13 mouse cellular contexts compared by ENCODE assay signal in genomic region chr17:75349602-75350001, GRCm38 (mm10).
"Had no signal": no experiment of that assay in that cellular context is flagged by ENCODE, and none has a peak within 500 bp of the region (broad histone marks: within the 10 kb centered on the region; RNA-seq: fewer than 3 reads in every experiment).

No protein-coding gene starts in this region.

- DNase-seq: liver, postnatal 0 days; lung, adult 2 months; midbrain, embryonic 14.5 days; spleen, adult 18-20 months; thymus, adult 18-20 months; thymus, postnatal 14 days; thymus, postnatal 36 days had no signal

- H3K4me1 ChIP-seq: liver, embryonic 15.5 days; midbrain, embryonic 10.5 days; midbrain, embryonic 12.5 days; neural tube, embryonic 12.5 days had no signal

- H3K27me3 ChIP-seq: liver, embryonic 15.5 days; lung, embryonic 15.5 days; midbrain, embryonic 12.5 days; neural tube, embryonic 12.5 days had no signal

- ATAC-seq: liver, postnatal 0 days; midbrain, embryonic 16.5 days had no signal

- H3K9me3 ChIP-seq: liver, embryonic 15.5 days; lung, embryonic 15.5 days; midbrain, embryonic 10.5 days; midbrain, embryonic 12.5 days had no signal

- H3K27ac ChIP-seq: liver, embryonic 15.5 days; lung, embryonic 15.5 days; midbrain, embryonic 10.5 days; midbrain, embryonic 12.5 days; neural tube, embryonic 12.5 days had no signal

- H3K4me3 ChIP-seq: liver, embryonic 15.5 days; lung, embryonic 15.5 days; midbrain, embryonic 10.5 days; midbrain, embryonic 12.5 days; neural tube, embryonic 12.5 days had no signal

- H3K36me3 ChIP-seq: liver, embryonic 15.5 days; midbrain, embryonic 12.5 days; neural tube, embryonic 12.5 days had no signal

- H3K4me2 ChIP-seq: liver, embryonic 15.5 days; lung, embryonic 15.5 days; midbrain, embryonic 12.5 days; neural tube, embryonic 12.5 days had no signal
